Mouse (Mus musculus) ES-Bruce4 (cell line): ENCODE results near the gene Pi4k2a.

Experiments used
- CTCF ChIP-seq: IDR thresholded peaks from one replicate; pipeline ENCODE4 v1.8.1; 2011; ENCODE audit warnings: low read depth, low read length
- EP300 ChIP-seq: IDR thresholded peaks from 2 replicates; pipeline ENCODE4 v1.6.1; 2011; ENCODE audit warnings: low read depth, low read length; ENCODE audit not compliant: insufficient read depth

DNA sequence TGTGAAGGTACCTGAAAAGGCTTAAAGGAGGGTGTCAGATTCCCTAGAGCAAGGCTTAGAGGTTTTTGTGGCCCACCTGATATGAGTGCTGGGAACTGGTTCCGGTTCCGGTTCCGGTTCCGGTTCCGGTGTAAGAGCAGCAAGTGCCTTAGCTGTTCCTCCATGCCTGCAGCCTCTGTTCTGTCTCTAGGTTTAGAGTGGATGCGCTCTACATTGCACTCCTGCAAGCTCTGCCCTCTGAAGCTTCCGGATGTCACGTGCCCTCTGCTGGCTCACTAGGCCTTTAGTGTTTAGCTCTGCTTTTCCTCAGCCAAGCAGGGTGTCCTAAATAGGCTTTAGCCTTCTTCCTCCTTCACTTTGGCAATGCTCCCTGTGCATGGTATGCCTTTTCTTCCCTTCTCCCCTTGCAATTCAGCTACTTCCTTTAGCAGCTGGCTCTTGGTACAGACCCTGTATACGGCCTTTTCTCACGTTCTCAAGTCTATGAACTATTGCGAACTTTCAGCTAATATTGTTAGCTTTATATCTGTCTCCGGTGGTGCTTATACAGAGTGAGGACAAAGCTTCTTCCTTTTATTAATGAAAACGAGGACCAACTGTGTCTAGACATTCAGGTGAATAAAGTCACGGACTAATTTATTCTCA lies 1.0 kb upstream of the Pi4k2a start:
- no peak for TF ChIP-seq CTCF
- TF ChIP-seq EP300, result no peak
